Mouse (Mus musculus) 3134 (cell line): ENCODE data around the gene Ifi47.
A peak's percentile ranks its signal among the peaks of the same experiment; 100 is the strongest.
"Not testable (repeated sequence)": the region's sequence is repeated elsewhere in the genome, so short reads cannot be mapped to it uniquely, and the experiment has no call there.

Experiments used
- DNase-seq: peaks from one replicate; pipeline ENCODE4 v3.0.0-alpha.2; 2011; ENCODE audit warnings: low spot score; ENCODE audit not compliant: insufficient read length; ENCODE audit errors: extremely low read depth

The Ifi47 gene

DNA sequence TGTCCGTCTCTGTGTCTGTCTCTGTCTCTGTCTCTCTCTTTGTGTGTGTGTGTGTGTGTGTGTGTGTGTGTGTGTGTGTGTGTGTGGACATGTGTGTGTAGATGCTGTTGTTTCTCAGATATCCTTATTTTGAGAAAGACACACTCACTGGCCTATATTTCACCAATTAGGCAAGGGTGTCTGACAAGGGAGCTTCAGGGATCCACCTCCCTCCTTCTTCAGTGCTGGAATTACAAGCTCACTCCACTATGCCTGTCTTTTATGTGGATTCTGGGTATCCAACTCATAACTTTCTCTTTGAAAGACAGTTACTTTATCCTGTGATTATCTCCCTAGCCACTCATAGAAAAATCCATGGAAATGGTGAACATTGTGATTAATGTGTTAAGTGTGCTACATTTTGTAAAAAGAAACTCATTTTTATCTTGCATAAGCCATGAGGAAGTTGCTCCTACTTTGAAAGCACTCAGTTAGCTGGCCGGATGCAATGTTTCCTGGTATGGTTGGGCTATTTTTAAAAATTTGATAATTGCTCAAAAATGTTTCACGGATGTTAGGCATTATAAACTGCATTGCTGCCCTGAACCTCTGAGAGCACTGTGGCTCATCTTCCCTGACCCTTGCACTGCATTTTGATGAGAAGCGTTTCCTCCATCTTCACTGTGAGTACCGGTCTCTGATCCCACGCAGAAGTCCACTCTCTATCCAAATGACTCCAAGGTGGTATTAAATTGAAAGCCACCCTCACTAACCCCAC is at the start of gene Ifi47:
Gene Ifi47 (plus strand): TSS at position 587 of the 757 bp plus-strand sequence.
- DNase-seq = not testable (repeated sequence)

DNA sequence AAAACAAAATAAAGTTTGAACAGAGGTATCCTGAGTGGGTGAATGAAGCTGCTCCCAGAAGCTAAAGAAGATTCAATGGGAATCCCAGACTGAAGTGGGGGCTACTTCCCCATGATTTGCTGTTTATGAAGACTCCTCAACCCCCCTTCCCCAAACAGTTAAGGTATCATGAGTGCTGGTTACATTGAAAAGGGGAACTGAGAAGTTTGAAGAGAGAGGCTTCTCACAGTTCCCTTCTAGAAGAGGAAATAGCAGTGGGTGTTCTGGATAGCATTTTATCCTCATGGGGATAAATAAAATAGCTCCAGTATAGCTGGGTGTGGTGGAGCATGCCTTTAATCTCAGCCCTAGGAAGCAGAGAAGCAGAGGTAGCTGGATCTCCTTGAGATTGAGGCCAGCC is 26.3 kb upstream of the Ifi47 start:
- DNase-seq = not testable (repeated sequence)

GRCm38 (mm10) chr11:49051093-49051891 is 25.1 kb upstream of the Ifi47 start, which contains the start of gene 9930111J21Rik2:
Gene 9930111J21Rik2, minus strand, starts transcription at chr11:49051242.
- not testable (repeated sequence) for DNase-seq

GRCm38 (mm10) chr11:49051894-49052293 is 24.5 kb upstream of the Ifi47 start:
- not testable (repeated sequence) for DNase-seq

DNA sequence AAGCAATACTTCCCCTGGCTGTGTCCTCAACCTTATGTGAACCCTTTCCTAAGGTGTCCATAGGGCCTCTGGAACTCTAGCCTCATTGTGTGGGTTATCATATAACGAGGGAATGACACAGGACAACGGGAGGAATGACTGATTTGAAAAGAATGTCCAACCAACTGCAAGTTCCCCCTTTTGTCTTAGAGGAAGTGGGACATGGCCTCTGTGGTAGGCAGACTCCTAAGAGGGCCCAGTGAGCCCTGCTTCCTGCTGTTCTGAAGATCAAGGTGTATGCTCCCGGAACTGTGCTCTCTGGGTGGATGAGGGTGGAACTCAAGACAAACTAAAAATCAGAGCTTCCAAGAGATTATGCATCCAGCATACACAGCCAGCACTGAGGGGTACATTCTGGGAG is 16.3 kb upstream of the Ifi47 start:
- DNase-seq = not testable (repeated sequence)

DNA sequence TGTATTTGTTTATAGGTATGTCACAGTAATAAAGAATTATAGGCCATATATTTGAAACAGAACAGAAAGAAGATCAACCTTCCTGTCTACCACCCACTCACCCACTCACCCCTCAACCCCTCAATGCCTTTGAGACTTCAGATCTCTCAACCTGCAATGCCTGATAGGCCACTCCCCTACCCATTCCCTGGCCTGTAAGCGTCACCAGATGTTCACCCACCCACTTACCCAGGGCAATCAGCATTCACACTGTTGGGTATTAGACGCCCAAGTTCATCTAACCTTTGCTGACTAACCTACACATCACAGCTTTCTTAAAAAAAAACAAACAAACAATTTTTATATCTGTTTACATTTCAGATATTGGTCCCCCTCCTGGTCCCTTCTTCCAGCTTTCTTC is 14.5 kb upstream of the Ifi47 start:
- not testable (repeated sequence) for DNase-seq

- DNase-seq = not testable (repeated sequence)
Observed at GRCm38 (mm10) chr11:49063713-49064469, 12.5 kb upstream of the Ifi47 start, which contains the start of gene Tgtp2. Gene Tgtp2, minus strand, starts transcription at chr11:49064206.

GRCm38 (mm10) chr11:49068358-49068757 is 8.0 kb upstream of the Ifi47 start:
- DNase-seq = no peak

DNA sequence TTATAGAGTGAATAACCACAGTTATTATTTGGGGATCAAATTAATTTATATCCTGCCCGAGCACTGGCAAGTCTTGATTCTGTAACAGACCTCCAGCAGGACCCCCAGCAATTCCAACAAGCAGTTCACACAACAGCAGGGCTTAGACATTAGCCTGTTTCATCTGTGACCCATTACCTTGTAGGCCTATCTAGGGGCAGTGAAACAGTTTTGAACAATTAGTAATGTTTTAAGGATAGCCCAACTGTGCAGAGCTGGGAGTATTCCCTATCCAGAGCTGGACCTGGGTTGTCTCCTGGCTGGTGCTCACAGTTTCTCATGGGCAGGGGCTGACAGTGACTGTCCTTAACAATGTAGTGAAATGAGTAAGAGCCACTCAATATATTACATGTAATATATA is 625 bp downstream of the Ifi47 start:
- no peak for DNase-seq

DNA sequence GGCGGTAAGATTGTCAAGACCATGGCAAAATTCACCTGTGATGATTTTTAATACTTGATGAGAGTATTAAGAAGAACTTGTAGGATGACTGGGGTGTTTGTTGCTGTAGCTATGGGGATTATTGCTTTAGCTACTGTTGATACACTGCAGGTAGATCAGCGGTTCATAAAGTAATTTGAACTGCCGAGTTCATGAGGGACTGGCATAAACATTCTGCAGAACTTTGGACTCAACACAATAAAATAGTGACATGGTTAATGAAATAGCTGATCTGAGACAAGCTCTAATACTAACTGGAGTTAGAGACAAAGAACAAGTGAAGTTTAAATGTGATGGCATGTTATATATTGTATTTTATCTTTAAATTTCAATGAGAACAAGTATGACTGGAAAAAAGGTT is 2.3 kb downstream of the Ifi47 start:
- no peak for DNase-seq

GRCm38 (mm10) chr11:49080636-49081035 is 4.2 kb downstream of the Ifi47 start:
- DNase-seq = no peak

DNA sequence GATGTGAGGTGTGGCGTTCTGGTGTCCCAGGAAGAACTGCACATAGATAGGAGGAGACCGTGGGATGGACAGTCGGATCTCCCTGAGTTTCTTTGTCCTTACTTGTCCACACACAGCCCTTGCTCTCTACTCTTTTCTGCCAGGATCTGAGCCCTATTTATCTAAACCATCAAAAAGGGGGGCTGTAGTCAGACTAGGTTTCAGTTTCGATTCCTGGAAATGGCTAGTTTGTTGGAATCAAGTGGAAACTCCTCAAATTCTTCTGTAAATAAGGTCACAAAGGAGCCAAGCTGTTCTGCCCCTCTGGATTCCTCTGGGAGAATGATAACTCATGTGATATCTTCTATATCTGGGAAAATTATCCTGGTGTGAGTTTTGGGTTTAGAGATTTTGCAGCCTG is 5.0 kb downstream of the Ifi47 start:
- no peak for DNase-seq

DNA sequence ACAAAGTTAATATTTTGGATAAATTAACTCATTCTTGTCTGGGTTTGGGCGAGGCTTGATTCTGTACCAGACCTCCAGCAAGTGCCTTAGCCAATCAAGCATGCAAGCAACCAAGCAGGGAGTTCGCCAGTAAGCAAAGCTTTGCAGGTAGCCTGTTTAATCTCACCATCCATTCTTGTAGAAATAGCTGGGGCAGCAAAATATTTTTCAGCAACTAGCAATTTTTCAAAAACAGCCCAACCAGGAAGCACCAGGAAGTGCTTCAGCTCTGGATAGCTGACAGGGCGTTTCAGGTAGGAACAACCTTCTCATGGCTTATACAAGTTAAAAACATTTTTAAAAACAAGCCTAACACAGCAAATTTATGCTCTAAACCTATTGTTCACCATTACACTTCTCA is 5.5 kb downstream of the Ifi47 start:
- DNase-seq = no peak

DNA sequence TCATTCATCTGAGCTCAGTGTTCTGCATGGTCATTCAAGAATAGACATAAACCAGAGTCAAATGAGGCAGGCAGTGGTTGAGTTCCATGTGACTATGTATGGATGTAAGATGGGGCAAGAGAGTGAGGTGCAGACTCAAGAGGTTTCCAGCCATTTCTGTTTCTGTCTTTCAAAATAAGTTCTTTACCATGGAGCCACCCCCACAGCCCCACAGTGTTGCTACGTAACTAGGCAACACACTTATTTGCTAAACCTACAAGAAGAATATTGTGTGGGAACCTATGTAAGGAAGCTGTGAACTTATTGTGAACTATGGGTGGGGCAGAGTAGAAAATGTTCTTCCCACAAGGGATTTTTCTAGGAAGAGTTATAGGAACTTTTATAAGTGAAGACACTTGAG is 6.8 kb downstream of the Ifi47 start:
- no peak for DNase-seq

- DNase-seq = no peak
Observed at GRCm38 (mm10) chr11:49083808-49084207, 7.4 kb downstream of the Ifi47 start.

DNA sequence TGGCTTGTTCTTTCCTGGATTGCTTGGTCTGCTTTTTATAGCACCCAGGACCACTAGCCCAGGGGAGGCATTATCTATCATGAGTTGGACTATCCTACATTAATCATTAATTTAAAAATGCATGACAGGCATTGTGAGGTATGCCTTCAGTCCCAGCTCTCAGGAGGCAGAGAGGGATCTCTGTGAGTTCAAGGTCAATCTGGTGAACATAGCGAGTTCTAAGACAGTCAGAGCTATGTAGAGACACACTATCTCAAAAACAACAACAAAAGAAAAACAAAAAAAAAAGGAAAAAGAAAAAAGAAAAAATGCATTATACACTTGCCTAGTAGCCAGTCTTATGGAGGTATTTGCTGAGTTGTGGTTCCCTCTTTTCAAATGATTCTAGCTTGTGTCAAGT is 8.0 kb downstream of the Ifi47 start:
- no peak for DNase-seq

DNA sequence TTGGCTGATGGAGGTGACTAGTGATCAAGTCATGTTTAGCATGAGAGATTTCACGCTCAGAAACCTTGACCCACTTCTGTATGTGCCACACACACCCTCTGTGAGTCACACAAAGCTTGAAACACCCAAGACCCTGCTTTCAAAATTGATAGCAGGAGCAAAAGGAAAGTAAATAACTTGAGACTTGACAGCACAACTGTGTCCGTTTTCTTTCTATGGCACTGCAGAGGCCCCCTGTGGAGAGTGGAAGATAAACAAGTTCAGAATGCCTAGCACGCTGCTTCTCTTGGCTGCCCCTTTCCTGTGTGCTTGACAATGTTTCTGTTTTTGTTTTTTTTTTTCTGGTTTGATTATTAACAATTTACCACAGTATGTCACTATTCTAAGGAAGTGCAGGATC is 8.5 kb downstream of the Ifi47 start:
- no peak for DNase-seq

DNA sequence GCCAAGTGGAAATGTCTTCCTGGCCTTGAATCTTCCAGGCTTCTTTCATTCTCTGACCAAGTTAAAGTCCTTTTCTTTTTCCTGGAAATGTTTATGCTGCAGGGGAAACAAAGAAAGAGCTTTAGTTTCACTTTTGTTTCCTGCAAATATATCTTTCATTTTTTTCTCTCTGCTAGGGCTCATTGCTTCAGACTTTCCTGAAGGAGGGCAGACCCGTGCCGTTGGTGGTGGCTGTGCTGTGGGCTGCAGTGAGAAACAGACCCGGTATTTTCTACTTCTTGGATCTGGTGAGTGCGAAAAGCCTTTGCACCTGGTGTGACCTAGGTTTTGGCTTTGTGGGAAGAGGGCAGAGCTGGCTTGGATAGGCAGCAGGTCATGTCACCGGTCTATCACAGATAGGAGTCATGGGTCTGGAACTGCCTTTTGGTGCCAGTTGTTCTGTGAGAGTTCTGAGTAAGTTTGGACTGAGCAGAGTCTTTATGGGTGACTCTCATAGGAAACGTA is 10.5 kb downstream of the Ifi47 start:
- DNase-seq = no peak

DNA sequence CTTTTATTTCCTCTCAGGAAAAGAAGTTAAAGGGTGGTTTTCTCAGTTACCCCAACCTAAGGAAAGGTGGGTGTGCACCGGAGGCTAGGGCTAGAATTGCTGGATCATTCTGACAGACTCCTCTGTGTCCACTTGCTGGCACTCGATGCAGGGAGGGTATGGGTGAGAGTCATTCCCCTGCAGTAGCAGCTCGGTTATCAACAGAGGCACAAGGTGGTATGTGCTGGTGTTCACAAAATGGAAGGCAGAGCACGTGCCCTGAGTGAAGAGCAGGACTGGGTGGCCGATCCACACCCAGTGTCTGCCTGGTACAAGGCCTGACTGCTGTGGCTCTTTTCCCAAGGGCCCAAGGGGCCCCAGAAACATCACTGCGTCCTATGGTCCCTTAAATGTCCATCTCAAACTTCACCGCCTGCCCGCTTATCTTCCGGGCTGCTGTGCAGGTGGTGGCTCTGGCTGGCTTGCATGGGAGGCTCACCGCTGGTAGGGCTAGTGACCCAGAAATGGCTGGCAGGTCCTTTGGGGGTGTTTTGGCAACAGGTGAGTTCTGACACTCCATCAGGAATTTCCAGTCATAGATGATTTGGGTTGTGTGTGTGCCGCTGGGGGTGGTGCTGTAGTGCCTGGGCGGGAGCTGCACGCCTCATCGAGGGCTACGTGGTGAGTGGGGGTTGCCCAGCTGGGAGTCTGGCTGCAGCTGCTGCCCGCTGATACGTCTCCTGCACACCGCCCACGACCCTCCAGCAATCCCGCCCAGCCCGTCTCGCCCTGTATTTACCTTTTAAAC is 11.6 kb downstream of the Ifi47 start:
- DNase-seq = peak; percentile 17

GRCm38 (mm10) chr11:49088990-49089652 is 12.7 kb downstream of the Ifi47 start:
- no peak for DNase-seq
